Mouse (Mus musculus): ENCODE results near the gene Slc25a17. TPM values are rescaled to one million over a fixed set of nuclear protein-coding genes. Genes with fewer than 3 reads are reported as not detected.
A peak's percentile ranks its signal among the peaks of the same experiment; 100 is the strongest.

Gene Slc25a17
- total RNA-seq, 2 experiments from 2014 or later: 48.7 to 51.0 TPM

DNA sequence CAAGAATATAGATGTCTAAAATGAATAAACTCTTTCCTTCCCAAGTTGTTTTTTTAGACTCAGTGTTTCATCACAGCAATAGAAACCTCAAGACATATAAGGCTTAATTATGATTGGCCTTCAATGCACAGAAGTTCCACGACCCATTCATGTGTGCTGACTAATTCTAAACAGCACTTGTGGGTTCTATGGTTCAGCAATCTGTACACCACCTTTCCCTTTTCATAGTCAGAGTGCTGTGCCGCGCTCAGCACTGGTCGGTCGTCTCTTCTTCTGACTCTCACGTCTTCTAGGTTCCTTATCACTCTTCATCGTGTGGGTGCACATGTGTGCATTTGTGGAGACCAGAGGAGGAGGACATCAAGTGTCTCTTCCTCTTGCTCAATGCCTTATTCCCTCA, 52.6 kb downstream of the Slc25a17 start:
- DNase-seq (ENCODE audit: low spot score in 2 of 2): no peak
- intact Hi-C loops (cut with DNase I): no loop called here

DNA sequence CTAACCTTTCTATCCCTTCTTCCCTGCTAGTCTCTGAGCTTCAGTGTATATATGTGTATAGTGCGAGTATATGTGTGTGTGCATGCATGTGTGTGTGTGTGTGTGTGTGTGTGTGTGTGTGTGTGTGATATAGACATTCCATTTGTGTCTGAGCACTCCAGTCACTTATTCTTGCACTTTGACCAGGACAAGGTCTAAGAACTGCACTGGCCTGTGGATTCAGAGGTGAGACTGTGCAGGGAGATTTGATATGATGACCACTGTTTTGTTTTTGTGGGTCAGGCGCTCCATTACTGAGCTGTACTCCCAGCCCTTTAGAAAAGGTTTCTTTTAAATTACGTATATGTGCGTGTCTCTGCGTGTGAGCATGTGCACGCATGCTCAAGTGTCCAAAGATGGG, 54.1 kb downstream of the Slc25a17 start:
- intact Hi-C loops (cut with DNase I): no loop called here

GRCm38 (mm10) chr15:81305035-81305434, 55.6 kb downstream of the Slc25a17 start:
- intact Hi-C loops (cut with DNase I): no loop called here
- no peak for DNase-seq (ENCODE audit: low spot score in 2 of 2)

More for the DNA sequence above, 54.1 kb downstream of the Slc25a17 start:
- DNase-seq (ENCODE audit: low spot score in 2 of 2): no peak

GRCm38 (mm10) chr15:81304006-81304405, 56.6 kb downstream of the Slc25a17 start:
- no peak for DNase-seq (ENCODE audit: low spot score in 2 of 2)
- intact Hi-C loops (cut with DNase I): loop anchor here (5.0 kb wide), 1 partner anchor 67 kb away; the partner anchor contains the start of gene Mchr1

- intact Hi-C loops (cut with DNase I): loop anchor here (5.0 kb wide), 1 partner anchor 65 kb away; the partner anchor contains the start of gene Mchr1
- DNase-seq (ENCODE audit: low spot score in 2 of 2): no peak
Observed at GRCm38 (mm10) chr15:81302151-81302808, 58.3 kb downstream of the Slc25a17 start.

DNA sequence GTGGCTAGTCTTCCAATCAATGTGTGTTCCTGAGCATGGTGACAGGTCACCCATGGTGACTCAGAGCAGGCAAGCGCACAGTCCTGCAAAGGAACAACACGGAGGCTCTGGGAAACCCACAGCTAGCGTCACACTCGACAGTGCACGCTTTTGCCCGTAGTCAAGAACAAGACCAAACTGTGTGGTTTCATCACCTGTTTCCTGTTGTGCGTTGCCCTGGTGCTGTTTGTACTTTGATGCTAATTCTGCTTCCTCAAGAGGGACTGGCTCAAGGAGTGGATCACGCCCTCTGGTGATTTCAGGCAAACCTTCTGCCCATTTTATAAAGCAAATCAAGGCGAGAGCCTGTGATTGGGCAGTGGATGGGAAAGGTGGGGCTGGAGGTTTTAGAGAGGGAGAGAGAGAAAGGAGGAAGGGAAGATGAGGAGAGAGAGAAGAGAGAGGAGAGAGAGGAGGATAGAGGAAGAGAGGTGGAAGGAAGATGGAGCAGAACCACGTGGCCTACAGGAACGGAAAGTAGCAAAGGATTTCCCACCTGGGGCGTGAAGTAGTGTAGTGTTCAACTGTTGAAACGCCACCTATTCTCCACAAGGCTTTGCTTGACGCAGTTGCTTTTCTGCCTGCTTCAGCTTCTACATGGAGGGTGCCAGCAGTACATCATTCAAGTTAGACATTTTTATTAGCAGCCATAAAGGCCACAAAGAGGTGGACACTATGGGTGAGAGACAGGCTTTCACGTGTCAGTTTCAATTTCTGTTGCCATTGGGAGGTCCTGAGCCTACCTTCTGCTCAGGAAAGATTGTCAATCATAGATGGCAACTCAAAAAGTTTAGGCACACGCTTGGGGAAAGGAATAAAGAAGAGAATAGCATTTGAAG, 59.2 kb downstream of the Slc25a17 start:
- DNase-seq (ENCODE audit: low spot score in 2 of 2): no peak

GRCm38 (mm10) chr15:81300520-81301069, 60.0 kb downstream of the Slc25a17 start:
- no peak for DNase-seq (ENCODE audit: low spot score in 2 of 2)
- intact Hi-C loops (cut with DNase I): loop anchor here (5.0 kb wide), 1 partner anchor 63 kb away; the partner anchor contains the start of gene Mchr1

More for the DNA sequence above, 59.2 kb downstream of the Slc25a17 start:
- intact Hi-C loops (cut with DNase I): loop anchor here (5.0 kb wide), 1 partner anchor 64 kb away; the partner anchor contains the start of gene Mchr1

- intact Hi-C loops (cut with DNase I): no loop called here
- DNase-seq (ENCODE audit: low spot score in 2 of 2): no peak
Observed at GRCm38 (mm10) chr15:81299549-81299948, 61.1 kb downstream of the Slc25a17 start.

GRCm38 (mm10) chr15:81298213-81298612, 62.4 kb downstream of the Slc25a17 start:
- intact Hi-C loops (cut with DNase I): no loop called here
- no peak for DNase-seq (ENCODE audit: low spot score in 2 of 2)

DNA sequence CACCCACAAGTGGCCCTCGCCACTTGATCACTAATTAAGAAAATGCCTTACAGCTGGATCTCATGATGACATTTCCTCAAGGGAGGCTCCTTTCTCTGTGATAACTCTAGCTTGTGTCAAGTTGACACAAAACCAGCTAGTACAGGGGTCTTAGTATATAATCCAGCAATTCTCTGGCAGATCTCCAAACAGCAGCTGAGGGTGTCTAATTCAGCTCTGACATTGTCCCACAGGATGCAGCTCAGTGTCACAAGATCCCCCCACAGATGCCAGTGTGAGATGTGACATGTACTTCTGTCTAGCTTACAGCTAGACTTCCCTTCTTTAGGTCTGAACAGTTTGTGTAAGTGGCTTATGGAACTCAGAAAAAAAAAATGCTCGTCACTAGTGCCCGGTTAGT, 63.1 kb downstream of the Slc25a17 start:
- intact Hi-C loops (cut with DNase I): no loop called here
- DNase-seq (ENCODE audit: low spot score in 2 of 2): no peak

DNA sequence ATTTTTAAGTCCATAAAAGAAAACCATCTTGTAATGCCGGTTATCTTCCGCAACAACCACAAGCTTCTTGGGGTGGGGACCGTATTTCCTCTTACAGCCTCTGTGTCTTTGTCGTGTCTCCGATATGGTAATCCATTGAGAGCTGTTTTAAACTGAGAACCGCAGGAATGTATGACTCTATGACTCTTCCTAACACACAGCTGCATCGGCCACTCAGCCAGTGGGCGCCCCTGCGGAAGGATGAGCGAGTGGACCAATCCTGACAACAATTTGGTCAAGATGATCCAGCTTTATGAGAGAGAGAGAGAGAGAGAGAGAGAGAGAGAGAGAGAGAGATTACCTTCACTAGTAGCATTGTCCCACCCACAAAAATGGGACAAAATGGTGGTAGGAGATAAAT, 65.7 kb downstream of the Slc25a17 start:
- DNase-seq (ENCODE audit: low spot score in 2 of 2): no peak
- intact Hi-C loops (cut with DNase I): no loop called here

DNA sequence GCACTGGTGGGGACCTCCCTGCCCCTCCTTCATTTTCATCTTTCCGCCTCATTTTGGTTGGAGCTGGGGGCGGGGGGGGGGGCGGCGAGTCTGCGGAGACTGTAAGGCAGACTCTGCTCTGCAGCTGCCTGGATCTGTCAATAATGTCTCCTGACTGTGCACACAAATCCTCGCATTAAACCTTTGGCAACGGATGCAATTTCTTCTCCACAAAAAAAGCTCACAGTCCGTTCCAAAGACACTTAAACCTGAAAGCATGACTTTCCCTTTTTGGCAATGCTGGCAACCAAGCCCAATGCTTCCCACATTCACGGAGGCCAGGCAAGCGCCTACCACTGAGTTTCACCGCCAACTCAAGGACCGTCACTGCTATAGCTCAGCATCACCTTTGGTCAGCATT, 66.2 kb downstream of the Slc25a17 start:
- intact Hi-C loops (cut with DNase I): no loop called here
- DNase-seq (ENCODE audit: low spot score in 2 of 2): no peak

- peak in 1 of 2 experiments; percentile 48 for DNase-seq (ENCODE audit: low spot score in 2 of 2)
- intact Hi-C loops (cut with DNase I): no loop called here
Observed at GRCm38 (mm10) chr15:81290747-81291146, 69.9 kb downstream of the Slc25a17 start.

DNA sequence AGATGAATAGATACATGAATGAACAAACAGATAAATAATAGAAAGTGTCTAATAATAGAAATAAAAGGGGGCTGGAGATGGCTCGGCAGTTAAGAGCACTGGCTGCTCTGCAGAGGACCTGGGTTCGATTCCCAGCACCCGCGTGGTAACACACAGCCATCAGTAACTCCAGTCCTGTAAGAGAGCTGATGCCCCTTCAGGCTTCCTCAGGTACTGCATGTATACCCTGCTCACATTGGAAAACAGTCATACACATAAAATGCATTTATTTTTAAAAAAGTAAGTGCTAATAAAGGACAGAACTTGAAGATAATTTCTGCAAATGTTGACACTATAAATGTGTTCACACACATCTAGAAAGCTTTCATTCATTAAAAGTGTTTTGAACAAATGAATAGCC, 70.4 kb downstream of the Slc25a17 start:
- intact Hi-C loops (cut with DNase I): no loop called here
- no peak for DNase-seq (ENCODE audit: low spot score in 2 of 2)

GRCm38 (mm10) chr15:81284121-81284734, 76.4 kb downstream of the Slc25a17 start:
- intact Hi-C loops (cut with DNase I): loop anchor here (10.0 kb wide), 1 partner anchor 259 kb away; no protein-coding TSS in a partner anchor
- DNase-seq (ENCODE audit: low spot score in 2 of 2): no peak

- intact Hi-C loops (cut with DNase I): no loop called here
- DNase-seq (ENCODE audit: low spot score in 2 of 2): no peak
Observed at GRCm38 (mm10) chr15:81278699-81279098, 81.9 kb downstream of the Slc25a17 start.

DNA sequence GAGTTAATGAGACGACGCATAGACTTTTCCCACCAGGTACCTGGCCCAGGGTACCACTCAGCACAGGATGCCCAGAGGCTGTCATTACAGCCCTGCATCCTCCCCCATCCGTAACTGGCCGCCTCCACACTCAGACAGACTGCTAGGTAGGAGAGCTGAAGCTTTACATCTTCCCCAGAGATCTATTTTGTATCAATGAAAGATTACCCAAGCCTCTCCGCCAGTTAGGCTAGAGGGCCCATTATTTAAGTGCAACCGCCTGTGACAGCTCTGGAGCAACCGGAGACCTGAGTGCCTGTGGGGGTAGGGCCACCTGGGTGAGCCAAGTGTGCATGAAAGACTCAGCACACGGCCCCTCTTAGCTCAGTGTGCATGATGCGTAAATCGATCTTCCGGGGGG, 82.7 kb downstream of the Slc25a17 start:
- intact Hi-C loops (cut with DNase I): no loop called here
- no peak for DNase-seq (ENCODE audit: low spot score in 2 of 2)

GRCm38 (mm10) chr15:81273361-81273760, 87.3 kb downstream of the Slc25a17 start:
- no peak for DNase-seq (ENCODE audit: low spot score in 2 of 2)
- intact Hi-C loops (cut with DNase I): no loop called here

DNA sequence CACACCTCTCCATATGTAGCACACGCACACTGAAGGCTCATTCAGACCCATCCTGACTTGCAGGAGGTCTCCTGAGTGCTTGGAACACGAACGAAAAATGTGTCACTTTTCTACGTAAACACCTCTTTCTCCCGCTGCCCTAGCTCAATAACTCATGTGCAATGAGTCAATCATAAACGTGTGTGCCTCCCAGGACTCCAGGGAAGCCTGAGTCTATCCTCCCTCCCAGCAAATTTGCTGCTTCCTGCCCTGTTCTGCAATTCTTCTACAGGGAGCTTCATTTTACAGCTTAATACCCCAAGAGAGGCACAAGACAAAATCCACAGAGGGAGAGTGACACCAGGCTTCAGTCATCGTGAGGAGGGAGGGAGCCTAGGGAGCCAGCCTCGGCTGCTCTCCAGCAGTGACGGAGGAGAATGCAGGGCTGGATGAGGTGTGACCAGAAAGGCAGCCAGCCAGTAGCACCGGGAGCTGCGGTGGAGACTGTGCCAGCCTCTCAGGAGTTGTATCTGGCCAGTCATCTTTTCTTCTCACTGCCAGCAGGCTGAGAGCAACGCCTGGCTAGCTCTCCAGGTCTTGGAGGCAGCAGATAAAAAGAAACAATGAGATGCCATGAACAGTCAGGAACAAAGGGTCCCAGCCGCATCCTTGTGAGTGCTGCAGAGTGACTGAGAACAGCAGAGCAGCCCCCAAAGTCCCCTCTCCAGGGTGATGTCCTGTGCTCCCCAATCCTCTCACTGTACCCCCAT, 88.1 kb downstream of the Slc25a17 start:
- DNase-seq (ENCODE audit: low spot score in 2 of 2): peak; percentile 34 to 74
- intact Hi-C loops (cut with DNase I): no loop called here
